Mouse (Mus musculus) embryonic facial prominence, embryonic 13.5 days (tissue): ENCODE measurements around the gene Olfr1098. TPM values are rescaled to one million over a fixed set of nuclear protein-coding genes. Genes with fewer than 3 reads are reported as not detected.

Experiments used
- ATAC-seq: fragments of 200-750 bp; cut with Nextera tagmentation; 2 replicates; pipeline ENCODE4 v1.8.0; 2017; ENCODE audit warnings: low read depth; ENCODE audit not compliant: insufficient number of reproducible peaks, insufficient read depth, low FRiP score, low TSS enrichment
- H3K27ac ChIP-seq: fragments of 300-500 bp; sonication (generic); 2 replicates; pipeline ENCODE4 v1.5.1; 2015; ENCODE audit warnings: moderate library complexity, mild to moderate bottlenecking, inconsistent platforms
- H3K27me3 ChIP-seq: fragments of 300-500 bp; sonication (generic); 2 replicates; pipeline ENCODE4 v1.6.1; 2015; ENCODE audit warnings: mild to moderate bottlenecking, inconsistent platforms
- H3K36me3 ChIP-seq: fragments of 300-500 bp; sonication (generic); 2 replicates; pipeline ENCODE4 v1.6.1; 2015; ENCODE audit warnings: mild to moderate bottlenecking, inconsistent platforms
- H3K4me1 ChIP-seq: fragments of 300-500 bp; sonication (generic); 2 replicates; pipeline ENCODE4 v1.6.1; 2015; ENCODE audit warnings: inconsistent platforms
- H3K4me2 ChIP-seq: fragments of 300-500 bp; sonication (generic); 2 replicates; pipeline ENCODE4 v1.6.1; 2015; ENCODE audit warnings: moderate library complexity, mild to moderate bottlenecking, inconsistent platforms
- H3K4me3 ChIP-seq: fragments of 300-500 bp; sonication (generic); 2 replicates; pipeline ENCODE4 v1.5.1; 2015; ENCODE audit warnings: mild to moderate bottlenecking, inconsistent platforms
- H3K9ac ChIP-seq: fragments of 300-500 bp; sonication (generic); 2 replicates; pipeline ENCODE4 v1.6.1; 2015; ENCODE audit warnings: mild to moderate bottlenecking, inconsistent platforms
- H3K9me3 ChIP-seq: fragments of 300-500 bp; sonication (generic); 2 replicates; pipeline ENCODE4 v1.6.1; 2016; ENCODE audit warnings: inconsistent platforms
- WGBS: fragments of 180-500 bp; shearing (Covaris S2); methylation state at CpG from one replicate; pipeline ENCODE4 v1.1.7; 2015; ENCODE audit warnings: mixed read lengths; 5-methylcytosine and 5-hydroxymethylcytosine counted together
- polyA plus RNA-seq: library from polyadenylated mRNA; unstranded; fragments of >200 nt; fragmentation: Nextera tagmentation; extraction: Ambion mirVana; gene quantifications from 2 replicates; pipeline ENCODE4 v1.2.1, GENCODE M21; 2015

The Olfr1098 gene
- polyA plus RNA-seq, result not detected in 2 replicates

GRCm38 (mm10) chr2:86924445-86924844 lies at the start of gene Olfr1098:
TSS of gene Olfr1098 (minus strand) at chr2:86924545.
- Histone ChIP-seq H3K27me3 (no peaks in the 10 kb centered on the region), H3K9ac (no peak within 1 kb of the TSS), H3K27ac (no peak within 1 kb of the TSS), H3K36me3 (no peaks in the 10 kb centered on the region), H3K4me3 (no peak within 1 kb of the TSS), H3K9me3 (no peaks in the 10 kb centered on the region), H3K4me2 (no peak within 1 kb of the TSS), H3K4me1 (no peaks in the 10 kb centered on the region)
- WGBS, result 89% methylated on average over 1 of the region's 1 CpGs
- no peak for ATAC-seq

GRCm38 (mm10) chr2:86960593-86960992 lies 36.2 kb upstream of the Olfr1098 start, which contains the start of gene Olfr1099:
TSS of gene Olfr1099 (minus strand) at chr2:86960693.
- ATAC-seq, result no peak
- H3K27me3 ChIP-seq, result no peaks in the 10 kb centered on the region
- no peak within 1 kb of the TSS for H3K4me3 ChIP-seq
- H3K4me2 ChIP-seq, result no peak within 1 kb of the TSS
- H3K36me3 ChIP-seq, result no peaks in the 10 kb centered on the region
- H3K9me3 ChIP-seq, result no peaks in the 10 kb centered on the region
- H3K9ac ChIP-seq, result no peak within 1 kb of the TSS
- WGBS, result 78% methylated on average over 1 of the region's 1 CpGs
- no peaks in the 10 kb centered on the region for H3K4me1 ChIP-seq
- H3K27ac ChIP-seq, result no peak within 1 kb of the TSS

DNA sequence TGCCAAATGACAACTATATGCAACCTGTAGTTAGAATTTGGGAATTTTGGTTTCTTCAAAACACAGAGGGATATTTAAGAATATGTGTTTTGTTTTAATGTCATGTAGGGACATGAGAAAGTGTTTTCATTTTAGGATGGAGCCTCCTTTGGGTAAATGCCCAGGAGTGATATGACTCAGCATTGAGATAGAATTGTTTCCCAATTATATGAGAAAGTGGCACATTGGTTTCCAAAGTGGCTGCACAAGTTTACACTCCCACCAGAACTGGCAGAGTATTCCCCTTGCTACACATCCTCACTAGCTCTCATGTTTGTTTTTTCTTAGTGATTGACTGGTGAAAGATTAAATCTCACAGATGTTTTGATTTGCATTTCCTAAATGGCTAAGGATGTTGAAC lies 2.2 kb upstream of the Olfr1098 start:
- no peaks in the 10 kb centered on the region for H3K27me3 ChIP-seq
- no peaks in the 10 kb centered on the region for H3K4me1 ChIP-seq
- H3K27ac ChIP-seq, result no peak overlapping the region
- H3K9me3 ChIP-seq, result no peaks in the 10 kb centered on the region
- no peak overlapping the region for H3K4me2 ChIP-seq
- H3K36me3 ChIP-seq, result no peaks in the 10 kb centered on the region
- H3K9ac ChIP-seq, result no peak overlapping the region
- no peak overlapping the region for H3K4me3 ChIP-seq
- ATAC-seq, result no peak

- Histone ChIP-seq H3K4me2 (no peak overlapping the region), H3K4me1 (no peaks in the 10 kb centered on the region), H3K4me3 (no peak overlapping the region), H3K27me3 (no peaks in the 10 kb centered on the region), H3K9ac (no peak overlapping the region), H3K36me3 (no peaks in the 10 kb centered on the region), H3K27ac (no peak overlapping the region), H3K9me3 (no peaks in the 10 kb centered on the region)
- no peak for ATAC-seq
- WGBS, result 86% methylated on average over 2 of the region's 2 CpGs
Measured at GRCm38 (mm10) chr2:86905647-86906046, 18.7 kb downstream of the Olfr1098 start.

DNA sequence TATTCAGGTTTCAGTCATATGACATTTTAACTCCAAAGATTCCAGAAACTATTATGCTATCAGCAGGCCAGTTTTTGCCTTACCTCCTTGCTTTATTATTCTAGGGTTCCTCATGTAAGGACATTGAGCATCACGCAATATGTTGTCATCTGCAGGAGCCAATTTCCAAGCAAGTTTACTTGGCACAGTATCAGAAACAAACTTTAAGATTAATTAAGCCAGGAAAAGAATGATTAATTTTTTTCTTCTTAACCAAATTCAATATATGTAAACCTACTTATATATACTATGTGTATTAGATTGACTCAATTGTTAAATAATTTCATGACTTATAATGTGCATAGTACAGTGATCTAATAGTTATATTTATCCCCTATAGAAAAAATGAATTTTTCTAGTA lies 32.2 kb downstream of the Olfr1098 start, which contains the start of gene Olfr1097:
TSS of gene Olfr1097 (minus strand) at position 101 of the 400 bp plus-strand sequence.
- H3K4me2 ChIP-seq, result no peak within 1 kb of the TSS
- no peak within 1 kb of the TSS for H3K4me3 ChIP-seq
- no peaks in the 10 kb centered on the region for H3K9me3 ChIP-seq
- no peak within 1 kb of the TSS for H3K27ac ChIP-seq
- H3K27me3 ChIP-seq, result no peaks in the 10 kb centered on the region
- H3K9ac ChIP-seq, result no peak within 1 kb of the TSS
- 93% methylated on average over 1 of the region's 1 CpGs for WGBS
- H3K4me1 ChIP-seq, result no peaks in the 10 kb centered on the region
- no peaks in the 10 kb centered on the region for H3K36me3 ChIP-seq
- no peak for ATAC-seq

- Histone ChIP-seq H3K4me2 (no peak within 1 kb of the TSS), H3K9ac (no peak within 1 kb of the TSS), H3K4me3 (no peak within 1 kb of the TSS), H3K36me3 (no peaks in the 10 kb centered on the region), H3K27ac (no peak within 1 kb of the TSS), H3K27me3 (no peaks in the 10 kb centered on the region), H3K9me3 (no peaks in the 10 kb centered on the region), H3K4me1 (no peaks in the 10 kb centered on the region)
- no peak for ATAC-seq
- 66% methylated on average over 1 of the region's 1 CpGs for WGBS
Measured at GRCm38 (mm10) chr2:86874702-86875101, 49.6 kb downstream of the Olfr1098 start, which contains the start of gene Gm13723. TSS of gene Gm13723 (minus strand) at chr2:86874802.

Other genes starting within 250 kb of the Olfr1098 start
- not detected in 2 replicates for gene Olfr1086, start 244.5 kb downstream of the Olfr1098 start, polyA plus RNA-seq
- gene Olfr1087, start 226.2 kb downstream of the Olfr1098 start, polyA plus RNA-seq, result not detected in 2 replicates
- gene Olfr1089, start 190.8 kb downstream of the Olfr1098 start, polyA plus RNA-seq, result not detected in 2 replicates
- gene Olfr1090, start 165.6 kb downstream of the Olfr1098 start, polyA plus RNA-seq, result not detected in 2 replicates
- not detected in 2 replicates for gene Olfr1093, start 142.1 kb downstream of the Olfr1098 start, polyA plus RNA-seq
- gene Olfr141, start 114.5 kb downstream of the Olfr1098 start, polyA plus RNA-seq, result not detected in 2 replicates
- gene Olfr1094, start 99.9 kb downstream of the Olfr1098 start, polyA plus RNA-seq, result not detected in 2 replicates
- gene Olfr1095, start 72.8 kb downstream of the Olfr1098 start, polyA plus RNA-seq, result not detected in 2 replicates
- gene Gm13723, start 49.7 kb downstream of the Olfr1098 start, polyA plus RNA-seq, result not detected in 2 replicates
- gene Olfr1097, start 32.3 kb downstream of the Olfr1098 start, polyA plus RNA-seq, result not detected in 2 replicates
- not detected in 2 replicates for gene Olfr1099, start 36.1 kb upstream of the Olfr1098 start, polyA plus RNA-seq
- not detected in 2 replicates for gene Olfr1100, start 55.4 kb upstream of the Olfr1098 start, polyA plus RNA-seq
- not detected in 2 replicates for gene Olfr1101, start 66.7 kb upstream of the Olfr1098 start, polyA plus RNA-seq
- not detected in 2 replicates for gene Olfr1102, start 73.9 kb upstream of the Olfr1098 start, polyA plus RNA-seq
- gene Olfr1104, start 102.5 kb upstream of the Olfr1098 start, polyA plus RNA-seq, result not detected in 2 replicates
- gene Olfr1105, start 112.0 kb upstream of the Olfr1098 start, polyA plus RNA-seq, result not detected in 2 replicates
- not detected in 2 replicates for gene Olfr1106, start 127.7 kb upstream of the Olfr1098 start, polyA plus RNA-seq
- gene Olfr1107, start 151.3 kb upstream of the Olfr1098 start, polyA plus RNA-seq, result not detected in 2 replicates
- not detected in 2 replicates for gene Olfr1109, start 171.5 kb upstream of the Olfr1098 start, polyA plus RNA-seq
- not detected in 2 replicates for gene Olfr259, start 190.0 kb upstream of the Olfr1098 start, polyA plus RNA-seq
- 0.08 TPM in 1 of 2 replicates, not detected in the other for gene Olfr1110, start 215.8 kb upstream of the Olfr1098 start, polyA plus RNA-seq
- gene Olfr1111, start 228.1 kb upstream of the Olfr1098 start, polyA plus RNA-seq, result not detected in 2 replicates